Mouse (Mus musculus): ENCODE measurements around the gene Fam111a.

Gene Fam111a

DNA sequence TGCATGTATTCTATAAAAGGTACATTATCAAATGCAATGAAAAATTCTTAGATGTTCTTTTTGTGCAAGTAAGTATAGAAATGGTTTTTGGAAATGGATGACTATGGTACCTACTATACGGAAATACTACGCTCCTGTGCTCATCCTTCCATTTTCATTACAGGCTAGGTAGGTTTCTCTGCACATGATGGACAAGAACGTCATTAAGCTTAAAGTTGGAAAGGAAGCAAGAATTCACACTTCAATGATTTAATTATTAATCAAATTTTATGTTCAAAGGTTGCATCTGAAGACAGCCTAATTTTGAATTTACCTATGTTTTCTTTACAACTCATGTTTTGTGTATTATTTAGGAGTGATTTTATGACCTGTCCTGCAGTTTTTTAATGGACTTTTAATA lies 88.7 kb downstream of the Fam111a start:
- no peak for DNase-seq (ENCODE audit: low spot score)

DNA sequence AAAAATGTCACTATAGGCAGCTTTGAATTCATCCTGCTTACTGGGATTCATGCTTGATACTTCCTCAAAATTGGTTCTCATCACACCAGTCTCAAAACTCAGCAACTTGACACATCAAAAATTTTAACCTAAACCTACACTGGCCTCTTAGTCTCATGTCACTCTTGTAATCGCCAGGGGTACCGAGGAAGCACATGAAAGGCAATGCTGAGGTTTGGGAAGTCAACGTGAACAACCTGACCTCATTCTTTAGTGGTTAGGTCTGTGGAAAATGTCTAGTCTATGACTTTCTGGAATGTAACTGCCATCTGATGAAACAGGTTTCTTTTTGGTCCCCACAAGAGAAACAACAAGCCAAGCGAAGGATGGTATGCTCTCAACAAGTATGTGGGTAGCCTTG lies 89.4 kb downstream of the Fam111a start:
- DNase-seq (ENCODE audit: low spot score) = no peak

DNA sequence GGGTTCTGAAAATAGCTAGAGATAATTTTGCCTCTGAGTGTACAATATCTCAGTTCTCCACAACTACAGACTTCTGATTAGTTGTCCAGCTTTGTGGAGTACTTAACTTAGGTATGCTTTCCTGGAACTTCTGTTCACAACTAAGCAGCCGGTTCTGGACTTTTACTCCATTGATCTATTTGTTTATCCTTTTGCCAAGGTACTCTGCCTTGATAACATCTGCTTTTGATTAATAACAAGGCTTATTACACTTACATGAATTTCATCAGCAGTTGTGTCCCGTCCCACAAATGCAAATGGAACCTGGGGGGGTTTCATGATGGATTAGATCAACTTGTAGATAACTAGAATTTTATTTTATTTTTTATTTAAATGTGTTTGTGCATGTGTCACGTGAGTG lies 91.3 kb downstream of the Fam111a start:
- DNase-seq (ENCODE audit: low spot score) = no peak

DNA sequence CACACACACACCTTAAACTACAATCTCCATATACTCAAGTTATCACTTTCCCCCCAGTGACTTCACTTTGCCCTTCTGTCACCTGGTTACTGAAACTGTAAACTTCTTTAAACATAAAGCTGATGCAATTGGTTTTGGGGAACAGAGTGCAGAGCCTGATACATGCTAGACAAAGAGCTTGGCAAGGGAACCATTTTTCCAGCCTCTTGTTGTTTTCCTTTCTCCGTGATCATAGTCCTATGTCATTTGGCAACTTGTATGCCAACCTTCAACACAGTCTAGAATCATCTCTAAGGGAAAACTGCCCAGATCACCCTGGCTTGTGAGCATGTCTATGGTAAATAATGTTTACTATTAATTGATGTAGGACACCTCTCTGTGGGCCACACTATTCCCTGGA lies 92.5 kb downstream of the Fam111a start:
- DNase-seq (ENCODE audit: low spot score) = no peak
